Mouse (Mus musculus) kidney, embryonic 16.5 days (tissue): ENCODE measurements around the gene Dapk2. TPM values are rescaled to one million over a fixed set of nuclear protein-coding genes. Genes with fewer than 3 reads are reported as not detected.
"Not testable (repeated sequence)": the region's sequence is repeated elsewhere in the genome, so short reads cannot be mapped to it uniquely, and the experiment has no call there.

ENCODE experiments used
- ATAC-seq: fragments of 200-750 bp; cut with Nextera tagmentation; 2 replicates; pipeline ENCODE4 v1.8.0; 2017; ENCODE audit warnings: moderate TSS enrichment; ENCODE audit not compliant: low FRiP score, low TSS enrichment
- H3K27ac ChIP-seq: fragments of 300-500 bp; sonication (generic); 2 replicates; pipeline ENCODE4 v1.5.1; 2014; ENCODE audit warnings: low read length
- H3K27me3 ChIP-seq: fragments of 300-500 bp; sonication (generic); 2 replicates; pipeline ENCODE4 v1.6.1; 2014; ENCODE audit warnings: low read length, control low read depth, mixed read lengths; ENCODE audit not compliant: insufficient read depth
- H3K36me3 ChIP-seq: fragments of 300-500 bp; sonication (generic); 2 replicates; pipeline ENCODE4 v1.6.1; 2014; ENCODE audit warnings: low read length, control low read depth, mixed read lengths; ENCODE audit not compliant: insufficient read depth
- H3K4me1 ChIP-seq: fragments of 300-500 bp; sonication (generic); 2 replicates; pipeline ENCODE4 v1.6.1; 2014; ENCODE audit warnings: low read length, control low read depth, mixed read lengths; ENCODE audit not compliant: insufficient read depth
- H3K4me2 ChIP-seq: fragments of 300-500 bp; sonication (generic); replicated peaks from 2 replicates; pipeline ENCODE4 v1.6.1; 2014; ENCODE audit warnings: low read depth, low read length
- H3K4me3 ChIP-seq: fragments of 300-500 bp; sonication (generic); 2 replicates; pipeline ENCODE4 v1.5.1; 2014; ENCODE audit warnings: mild to moderate bottlenecking, low read length
- H3K9ac ChIP-seq: fragments of 300-500 bp; sonication (generic); replicated peaks from 2 replicates; pipeline ENCODE4 v1.6.1; 2014; ENCODE audit warnings: low read length
- H3K9me3 ChIP-seq: fragments of 300-500 bp; sonication (generic); 2 replicates; pipeline ENCODE4 v1.6.1; 2016; ENCODE audit warnings: low read length, control low read depth
- WGBS: fragments of 180-500 bp; shearing (Covaris S2); extraction: QIAGEN DNeasy Blood & Tissue Kit; methylation state at CpG from one replicate; pipeline ENCODE4 v1.1.7; 2014; 5-methylcytosine and 5-hydroxymethylcytosine counted together
- polyA plus RNA-seq: library from polyadenylated mRNA; unstranded; fragments of >200 nt; fragmentation: Nextera tagmentation; extraction: Ambion mirVana; gene quantifications from 2 replicates; pipeline ENCODE4 v1.2.1, GENCODE M21; 2015

Dapk2 gene
- polyA plus RNA-seq, 1 experiment from 2014 or later: 4.9 TPM

DNA sequence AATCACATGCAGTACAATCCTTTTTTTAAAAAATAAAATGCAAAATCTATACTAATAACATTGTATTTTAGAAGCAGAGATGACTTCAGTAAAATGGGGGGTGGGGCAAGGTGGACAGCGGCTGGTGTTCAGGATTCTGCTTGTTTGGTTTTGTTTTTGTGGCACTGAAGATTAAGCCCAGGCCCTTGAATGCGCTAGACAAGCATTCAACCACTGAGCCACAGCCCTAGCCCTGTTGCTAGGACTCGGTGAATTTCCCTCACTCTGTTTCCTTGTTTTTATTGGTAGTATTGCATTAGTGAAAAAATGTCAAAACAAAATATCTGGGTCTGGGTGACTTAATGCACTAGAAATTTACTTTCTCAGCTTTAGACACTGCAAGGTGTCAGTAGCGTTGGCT lies 118.0 kb downstream of the Dapk2 start:
- no peak overlapping the region for H3K4me2 ChIP-seq
- H3K4me3 ChIP-seq: no peak overlapping the region
- 49% methylated on average over 4 of the region's 4 CpGs for WGBS
- no peak overlapping the region for H3K9ac ChIP-seq
- no peaks in the 10 kb centered on the region for H3K27me3 ChIP-seq
- 0 out of 2 replicates have a peak overlapping the region, but pooled peaks have one; percentile 61 for H3K27ac ChIP-seq
- peaks cover 22% of the 10 kb centered on the region for H3K4me1 ChIP-seq
- no peak for ATAC-seq
- no peaks in the 10 kb centered on the region for H3K36me3 ChIP-seq
- H3K9me3 ChIP-seq: no peaks in the 10 kb centered on the region

- no peaks in the 10 kb centered on the region for H3K27me3 ChIP-seq
- peak overlapping the region; percentile 21 for H3K27ac ChIP-seq
- ATAC-seq: peak; percentile 89
- H3K9me3 ChIP-seq: no peaks in the 10 kb centered on the region
- H3K36me3 ChIP-seq: no peaks in the 10 kb centered on the region
- no peak overlapping the region for H3K4me2 ChIP-seq
- H3K9ac ChIP-seq: no peak overlapping the region
- WGBS: 9% methylated on average over 14 of the region's 14 CpGs
- H3K4me3 ChIP-seq: no peak overlapping the region
- H3K4me1 ChIP-seq: peaks cover 22% of the 10 kb centered on the region
These were observed 118.8 kb downstream of the Dapk2 start for GRCm38 (mm10) chr9:66276697-66277385.

DNA sequence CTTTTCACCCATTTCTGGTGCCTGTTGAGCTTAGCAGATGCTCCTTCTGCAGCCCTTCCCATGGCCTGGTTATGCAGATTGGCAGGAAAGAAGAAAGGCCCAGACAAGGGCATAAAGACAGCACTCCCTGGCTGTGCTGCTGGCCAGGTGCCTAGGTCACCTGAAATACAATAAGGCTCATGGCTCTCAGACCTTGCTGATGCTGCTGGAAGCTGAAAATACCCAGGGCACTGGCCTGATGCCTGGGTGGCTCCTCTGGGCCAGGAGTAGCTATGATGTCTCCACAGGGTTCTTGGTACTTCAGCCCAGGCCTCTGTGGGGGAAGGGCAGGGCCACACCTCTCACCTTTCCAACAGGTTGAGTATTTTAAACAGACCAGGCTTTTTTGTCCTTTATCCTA lies 121.6 kb downstream of the Dapk2 start:
- Histone ChIP-seq H3K4me1 (peaks cover 22% of the 10 kb centered on the region), H3K4me2 (no peak overlapping the region), H3K27me3 (no peaks in the 10 kb centered on the region), H3K27ac (no peak overlapping the region), H3K9ac (no peak overlapping the region), H3K4me3 (no peak overlapping the region), H3K36me3 (no peaks in the 10 kb centered on the region), H3K9me3 (no peaks in the 10 kb centered on the region)
- no peak for ATAC-seq

DNA sequence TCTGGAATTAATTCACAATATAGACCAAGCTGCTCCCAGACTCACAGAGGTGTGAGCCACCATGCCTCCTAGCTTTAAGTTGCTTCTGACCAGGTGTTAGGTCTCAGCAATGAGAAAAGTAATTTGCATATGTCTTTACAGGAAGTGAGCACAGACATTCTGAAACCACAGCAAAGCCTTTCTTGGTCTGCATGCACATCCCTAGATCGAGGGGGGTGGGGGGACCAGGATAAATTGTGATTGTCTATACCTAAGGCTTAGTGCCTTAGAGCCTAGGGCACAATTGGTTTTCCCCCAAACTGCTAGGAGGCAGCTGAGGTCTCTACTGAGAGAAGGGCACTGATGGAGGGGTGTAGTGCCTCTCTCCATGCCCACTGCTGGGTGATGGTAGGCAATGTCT lies 122.5 kb downstream of the Dapk2 start:
- no peak overlapping the region for H3K27ac ChIP-seq
- no peak overlapping the region for H3K9ac ChIP-seq
- 50% methylated on average over 1 of the region's 1 CpGs for WGBS
- H3K36me3 ChIP-seq: no peaks in the 10 kb centered on the region
- H3K27me3 ChIP-seq: no peaks in the 10 kb centered on the region
- H3K4me2 ChIP-seq: no peak overlapping the region
- ATAC-seq: no peak
- H3K9me3 ChIP-seq: no peaks in the 10 kb centered on the region
- H3K4me3 ChIP-seq: no peak overlapping the region
- peaks cover 15% of the 10 kb centered on the region for H3K4me1 ChIP-seq

DNA sequence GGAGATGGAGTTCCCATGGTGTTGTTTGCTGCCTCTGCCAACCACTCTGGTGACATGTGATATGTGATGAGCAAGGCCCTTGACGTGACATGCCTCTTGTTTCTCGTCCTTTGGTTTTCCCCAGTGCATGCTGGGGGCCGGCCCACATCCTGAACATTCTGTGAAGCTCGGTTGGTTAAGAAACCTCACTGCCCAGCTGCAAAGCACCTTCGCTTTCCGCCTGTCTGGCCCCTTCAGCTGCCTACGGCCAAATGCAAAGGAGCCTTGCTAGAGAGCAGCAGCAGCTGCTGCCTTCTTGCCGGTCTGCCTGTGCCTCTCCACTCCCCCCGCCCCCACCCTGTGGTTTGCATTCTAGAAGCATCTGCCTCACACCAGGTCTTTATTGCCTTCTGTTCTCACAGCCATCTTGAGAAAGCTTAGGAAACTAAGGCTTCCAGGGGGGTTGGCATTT lies 123.5 kb downstream of the Dapk2 start:
- H3K27ac ChIP-seq: no peak overlapping the region
- no peak overlapping the region for H3K9ac ChIP-seq
- H3K27me3 ChIP-seq: no peaks in the 10 kb centered on the region
- WGBS: 53% methylated on average over 9 of the region's 9 CpGs
- ATAC-seq: no peak
- H3K36me3 ChIP-seq: no peaks in the 10 kb centered on the region
- H3K4me3 ChIP-seq: no peak overlapping the region
- H3K9me3 ChIP-seq: no peaks in the 10 kb centered on the region
- H3K4me1 ChIP-seq: peaks cover 5% of the 10 kb centered on the region
- no peak overlapping the region for H3K4me2 ChIP-seq

DNA sequence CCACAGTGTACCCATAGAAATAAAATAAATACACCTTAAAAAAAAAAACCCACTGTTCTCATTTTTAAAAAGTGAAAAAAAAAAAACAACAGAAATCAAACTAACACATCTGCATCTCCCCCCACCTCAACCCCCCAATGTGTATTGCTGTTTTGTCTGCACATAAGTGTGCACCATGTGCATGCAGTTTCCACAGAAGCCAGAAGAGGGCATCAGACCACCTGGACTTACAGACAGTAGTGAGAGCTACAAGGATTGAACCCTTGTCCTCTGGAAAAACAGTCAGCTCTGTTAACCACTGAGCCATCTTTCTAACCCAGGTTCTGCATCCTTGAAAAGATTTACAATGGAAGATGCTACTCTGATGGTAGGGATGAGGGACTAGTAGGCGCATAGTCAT lies 124.6 kb downstream of the Dapk2 start:
- no peak overlapping the region for H3K4me2 ChIP-seq
- H3K4me1 ChIP-seq: no peaks in the 10 kb centered on the region
- H3K27ac ChIP-seq: no peak overlapping the region
- WGBS: 95% methylated on average over 1 of the region's 1 CpGs
- no peaks in the 10 kb centered on the region for H3K36me3 ChIP-seq
- H3K27me3 ChIP-seq: no peaks in the 10 kb centered on the region
- H3K9me3 ChIP-seq: no peaks in the 10 kb centered on the region
- no peak overlapping the region for H3K4me3 ChIP-seq
- no peak overlapping the region for H3K9ac ChIP-seq
- no peak for ATAC-seq

DNA sequence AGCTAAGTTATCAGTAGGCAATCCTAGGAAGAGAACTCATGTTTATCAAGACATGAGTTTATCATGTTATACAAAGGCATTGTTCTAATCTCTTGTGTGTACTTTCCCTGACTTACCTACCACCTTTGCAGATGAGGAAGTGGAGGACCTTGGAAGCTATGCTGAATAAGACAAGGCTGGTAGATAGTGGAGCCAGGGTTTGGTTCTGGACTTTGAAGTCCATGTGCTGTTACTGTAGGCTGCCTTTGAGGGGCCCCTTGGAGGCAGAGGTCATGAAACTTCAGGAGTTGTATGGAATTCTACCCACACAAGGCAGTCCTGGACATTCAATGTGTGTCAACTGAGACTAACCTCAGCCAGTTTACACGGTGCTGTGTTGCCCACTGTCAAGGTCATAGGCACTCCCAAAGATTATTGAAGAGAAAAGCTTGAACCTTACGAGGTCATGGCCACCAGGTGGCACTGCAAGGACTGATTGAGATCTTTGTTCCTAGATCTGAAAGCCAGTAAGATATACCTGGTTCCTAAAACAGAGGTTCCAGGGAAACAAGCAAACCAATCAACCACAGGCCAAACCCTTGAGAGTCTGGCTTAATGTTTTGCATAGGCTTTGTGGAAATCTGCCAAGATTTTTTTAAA lies 125.7 kb downstream of the Dapk2 start:
- WGBS: 7% methylated on average over 2 of the region's 2 CpGs
- no peaks in the 10 kb centered on the region for H3K27me3 ChIP-seq
- H3K36me3 ChIP-seq: no peaks in the 10 kb centered on the region
- H3K4me1 ChIP-seq: no peaks in the 10 kb centered on the region
- no peak overlapping the region for H3K27ac ChIP-seq
- H3K9ac ChIP-seq: no peak overlapping the region
- no peaks in the 10 kb centered on the region for H3K9me3 ChIP-seq
- ATAC-seq: no peak
- no peak overlapping the region for H3K4me3 ChIP-seq
- no peak overlapping the region for H3K4me2 ChIP-seq

GRCm38 (mm10) chr9:66285241-66285640 lies 127.2 kb downstream of the Dapk2 start:
- not testable (repeated sequence) for H3K36me3 ChIP-seq, ATAC-seq, H3K4me3 ChIP-seq, H3K4me2 ChIP-seq, H3K9me3 ChIP-seq, H3K4me1 ChIP-seq, H3K27ac ChIP-seq, H3K27me3 ChIP-seq, H3K9ac ChIP-seq
- 93% methylated on average over 2 of the region's 2 CpGs for WGBS

DNA sequence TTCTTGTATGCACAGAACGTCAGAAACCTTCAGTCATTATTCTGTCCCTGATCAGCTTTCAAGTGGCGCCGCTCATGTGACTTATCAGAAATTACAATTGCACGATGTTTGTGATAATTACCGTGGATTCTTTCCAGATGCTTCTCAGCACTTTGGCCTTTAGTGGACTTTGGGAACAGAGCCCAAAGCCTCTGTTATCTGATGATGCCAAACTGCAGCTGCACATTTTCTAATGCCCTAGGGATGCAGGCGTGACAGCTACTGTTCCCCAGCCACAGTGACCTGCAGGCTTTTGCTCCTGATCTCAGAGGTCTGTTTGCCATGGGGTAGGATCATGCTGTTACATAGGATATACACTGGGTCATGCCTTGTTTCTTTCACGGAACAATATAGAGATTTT lies 127.9 kb downstream of the Dapk2 start:
- no peak overlapping the region for H3K27ac ChIP-seq
- H3K4me1 ChIP-seq: no peaks in the 10 kb centered on the region
- WGBS: 53% methylated on average over 7 of the region's 7 CpGs
- H3K9me3 ChIP-seq: no peaks in the 10 kb centered on the region
- no peak overlapping the region for H3K4me2 ChIP-seq
- no peak overlapping the region for H3K4me3 ChIP-seq
- no peak for ATAC-seq
- no peaks in the 10 kb centered on the region for H3K36me3 ChIP-seq
- H3K27me3 ChIP-seq: no peaks in the 10 kb centered on the region
- no peak overlapping the region for H3K9ac ChIP-seq

GRCm38 (mm10) chr9:66290727-66291126 lies 132.7 kb downstream of the Dapk2 start:
- H3K27ac ChIP-seq: no peak overlapping the region

More at GRCm38 (mm10) chr9:66290727-66291126, 132.7 kb downstream of the Dapk2 start:
- H3K4me1 ChIP-seq: no peaks in the 10 kb centered on the region
- no peak overlapping the region for H3K9ac ChIP-seq
- H3K4me3 ChIP-seq: no peak overlapping the region
- no peak overlapping the region for H3K4me2 ChIP-seq
- H3K9me3 ChIP-seq: no peaks in the 10 kb centered on the region
- ATAC-seq: no peak
- 73% methylated on average over 2 of the region's 2 CpGs for WGBS
- H3K36me3 ChIP-seq: no peaks in the 10 kb centered on the region
- H3K27me3 ChIP-seq: no peaks in the 10 kb centered on the region
